Mouse (Mus musculus) cerebellum, adult (tissue): ENCODE data around the gene Gpatch2.
A peak's percentile ranks its signal among the peaks of the same experiment; 100 is the strongest.

Experiments
- ATAC-seq: cut with Nextera tagmentation; 2 replicates; pipeline ENCODE4 v1.9.2; 2017; ENCODE audit warnings: mild to moderate bottlenecking, moderate library complexity, mixed read lengths; ENCODE audit not compliant: insufficient number of reproducible peaks, low FRiP score, low TSS enrichment

The Gpatch2 gene

GRCm38 (mm10) chr1:187241329-187241728 is 26.0 kb downstream of the Gpatch2 start:
- no peak for ATAC-seq

GRCm38 (mm10) chr1:187244734-187245133 is 29.4 kb downstream of the Gpatch2 start:
- ATAC-seq, result no peak

- no peak for ATAC-seq
Measured at GRCm38 (mm10) chr1:187250741-187251262, 35.5 kb downstream of the Gpatch2 start.

DNA sequence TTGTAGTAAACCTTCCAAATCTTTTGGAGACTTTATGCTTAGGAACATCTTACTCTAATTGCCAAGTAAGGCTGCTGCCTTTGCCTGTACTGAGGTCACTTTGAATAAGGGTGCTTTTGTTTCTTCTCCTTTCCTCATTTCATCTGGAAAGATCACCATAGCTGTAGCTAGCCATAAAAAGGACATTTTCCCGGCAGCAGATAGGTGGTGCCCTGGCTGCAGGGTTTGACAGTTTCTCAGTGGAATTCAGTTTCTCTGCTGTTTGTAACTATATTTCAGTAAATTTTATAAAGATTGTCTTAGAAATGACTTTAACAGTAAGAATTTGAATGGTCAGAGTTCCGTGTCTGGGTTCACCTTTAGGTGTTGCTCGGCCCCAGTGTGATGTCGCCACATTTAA is 43.4 kb downstream of the Gpatch2 start:
- ATAC-seq, result no peak

DNA sequence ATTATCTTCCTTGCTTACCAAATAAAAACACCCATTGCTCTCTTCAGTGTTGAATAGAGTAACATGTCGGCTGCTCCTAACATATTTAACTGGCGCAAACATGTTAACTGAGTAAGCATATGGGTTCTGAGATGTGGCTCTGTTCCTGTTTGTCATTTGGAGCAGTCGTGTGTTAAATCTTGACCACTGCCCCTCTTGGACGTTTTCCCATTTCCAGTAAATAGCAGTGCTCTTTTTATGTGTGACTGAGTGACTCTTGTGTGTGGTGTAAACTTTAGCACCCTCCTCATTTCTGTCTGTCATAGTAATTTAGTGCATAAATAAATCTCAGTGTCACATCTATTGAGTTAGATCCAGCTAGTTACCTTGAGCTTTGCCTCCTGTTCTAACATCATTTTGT is 52.3 kb downstream of the Gpatch2 start:
- ATAC-seq, result no peak

DNA sequence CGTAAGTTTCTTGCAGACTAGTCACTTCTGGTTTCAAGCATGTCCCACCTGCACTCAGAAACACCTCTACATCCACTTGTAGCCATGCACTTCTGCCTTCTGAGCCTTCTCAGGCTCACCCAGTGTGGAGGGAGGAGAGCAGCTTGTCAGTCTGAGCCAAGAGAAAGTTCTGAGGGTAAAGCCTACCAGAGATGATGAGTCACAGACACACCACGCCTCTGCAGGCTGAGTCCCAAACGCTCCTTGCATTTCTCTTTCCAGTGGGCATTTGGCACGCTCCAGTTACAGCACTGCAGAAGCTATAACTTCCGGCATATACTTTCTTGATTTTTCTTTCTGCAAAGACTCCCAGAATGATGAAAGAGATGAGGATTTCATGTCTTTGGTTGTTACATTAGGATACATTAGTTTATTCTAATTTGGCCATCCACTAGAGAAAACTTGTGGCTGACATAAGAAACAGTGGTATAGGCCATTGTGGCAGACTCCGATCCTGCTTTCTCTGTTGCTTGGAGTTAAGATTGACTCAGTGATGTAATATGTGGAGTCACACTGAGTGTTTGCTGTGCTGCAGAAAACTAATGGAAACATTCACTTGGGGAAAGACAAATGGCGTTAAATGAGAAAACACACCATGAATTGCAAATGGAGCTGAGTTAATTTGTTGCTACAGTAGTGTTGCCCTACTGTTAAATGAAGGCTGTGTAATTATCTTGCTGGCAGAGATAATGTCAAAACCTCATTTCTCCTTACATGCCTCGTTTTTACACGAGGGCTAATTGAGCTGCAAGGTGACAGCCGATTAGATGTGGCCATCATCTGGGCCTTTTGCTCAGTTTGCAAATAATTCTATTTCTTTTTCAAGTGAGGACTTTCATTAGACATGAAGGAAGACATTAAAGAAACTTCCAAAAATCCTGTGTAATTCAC is 55.3 kb downstream of the Gpatch2 start:
- no peak for ATAC-seq

DNA sequence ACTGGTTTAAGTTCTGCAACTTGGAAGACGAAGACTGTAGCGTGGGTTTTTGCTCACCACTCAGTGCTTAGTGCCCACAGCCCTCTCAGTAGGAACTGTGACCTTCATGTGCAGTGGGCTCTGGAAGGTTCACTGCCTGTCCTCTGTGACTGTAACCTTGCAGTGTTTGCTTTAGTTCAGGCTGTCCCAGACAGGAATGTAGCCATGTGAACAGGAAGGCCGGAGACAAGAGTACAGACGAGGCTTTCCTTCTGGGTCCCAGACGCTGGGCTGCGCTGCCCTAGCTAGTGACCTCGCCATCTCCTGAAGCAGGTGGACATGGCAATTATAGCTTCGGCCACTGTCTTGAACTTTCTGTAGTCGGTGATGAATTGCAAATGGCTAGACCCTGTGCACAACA is 62.0 kb downstream of the Gpatch2 start:
- ATAC-seq, result no peak

DNA sequence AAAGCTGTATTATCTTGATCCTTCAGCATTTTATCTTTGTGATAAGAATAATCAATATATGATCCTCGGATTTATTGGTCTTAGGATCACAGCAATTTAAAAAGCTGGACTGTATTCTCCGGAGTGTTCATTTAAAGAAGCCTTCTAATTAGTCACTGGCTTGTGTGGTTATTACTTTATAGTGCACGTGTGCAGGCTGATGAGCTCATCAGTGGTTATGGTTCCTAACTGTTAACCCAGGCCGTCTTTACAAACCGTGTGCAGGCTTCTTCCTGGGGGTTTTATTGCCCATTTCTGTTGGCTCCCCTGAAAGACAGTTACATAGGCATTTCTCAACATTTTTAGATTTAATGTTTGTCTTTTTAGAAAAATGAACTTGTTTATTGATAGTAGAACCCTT is 63.2 kb downstream of the Gpatch2 start:
- no peak for ATAC-seq

DNA sequence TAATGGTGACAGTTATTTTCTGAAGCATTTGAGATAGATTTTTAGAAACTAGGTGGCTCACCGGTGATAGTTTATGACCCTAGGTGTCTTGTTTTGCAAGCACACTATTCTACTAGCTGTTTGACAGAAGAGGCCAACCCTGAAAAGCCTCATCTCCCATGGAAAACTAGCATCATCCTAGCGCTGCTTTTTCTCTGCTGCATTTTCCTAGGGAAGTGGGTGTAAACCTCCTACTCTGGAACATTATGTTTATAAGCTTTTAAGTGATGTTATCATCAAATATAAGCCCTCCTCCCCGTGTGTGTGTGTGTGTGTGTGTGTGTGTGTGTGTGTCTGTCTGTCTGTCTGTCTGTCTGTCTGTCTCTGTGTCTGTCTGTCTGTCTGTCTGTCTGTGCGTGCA is 64.5 kb downstream of the Gpatch2 start:
- ATAC-seq, result no peak

GRCm38 (mm10) chr1:187282321-187282720 is 67.0 kb downstream of the Gpatch2 start:
- no peak for ATAC-seq

GRCm38 (mm10) chr1:187282804-187283203 is 67.5 kb downstream of the Gpatch2 start:
- ATAC-seq, result 0 out of 2 replicates have a peak, but pooled peaks have one; percentile 22

DNA sequence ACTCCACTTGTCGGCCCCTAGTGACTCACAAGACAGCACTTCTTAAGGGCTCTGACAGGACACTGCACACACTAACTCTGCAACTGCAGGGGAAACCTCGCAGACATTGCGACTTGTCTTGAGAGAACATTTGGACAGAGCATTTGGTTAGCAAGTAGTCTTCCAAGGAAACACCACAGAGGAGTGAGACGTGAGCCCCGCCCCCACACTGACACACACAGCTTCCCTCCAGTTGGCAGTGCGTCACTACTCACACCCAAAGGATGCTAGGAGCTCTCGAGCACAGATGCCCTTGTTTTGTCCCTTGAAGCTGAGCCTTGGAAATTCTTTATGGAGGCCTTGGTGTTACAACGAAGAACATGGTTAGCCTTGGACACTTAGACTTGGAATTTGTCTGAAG is 70.4 kb downstream of the Gpatch2 start:
- no peak for ATAC-seq

DNA sequence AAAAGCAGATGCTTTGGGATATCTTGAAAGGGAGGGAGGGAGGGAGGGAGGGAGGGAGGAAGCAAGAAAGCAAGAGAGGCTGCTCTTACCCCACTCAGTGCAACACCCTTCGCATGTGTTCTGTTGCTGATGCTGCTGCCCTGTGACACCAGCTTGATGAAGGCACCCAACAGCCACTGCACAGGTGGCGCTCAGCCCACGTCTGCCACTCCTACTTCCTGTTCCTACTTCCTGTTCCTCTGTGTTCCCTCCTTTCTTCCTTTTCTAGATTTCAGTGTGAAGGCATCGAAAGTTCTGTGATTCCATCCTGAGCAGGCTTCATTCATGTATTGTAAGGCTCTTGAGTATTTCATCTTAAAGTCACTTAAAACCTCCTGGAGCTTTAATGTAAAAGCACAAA is 71.1 kb downstream of the Gpatch2 start:
- no peak for ATAC-seq

DNA sequence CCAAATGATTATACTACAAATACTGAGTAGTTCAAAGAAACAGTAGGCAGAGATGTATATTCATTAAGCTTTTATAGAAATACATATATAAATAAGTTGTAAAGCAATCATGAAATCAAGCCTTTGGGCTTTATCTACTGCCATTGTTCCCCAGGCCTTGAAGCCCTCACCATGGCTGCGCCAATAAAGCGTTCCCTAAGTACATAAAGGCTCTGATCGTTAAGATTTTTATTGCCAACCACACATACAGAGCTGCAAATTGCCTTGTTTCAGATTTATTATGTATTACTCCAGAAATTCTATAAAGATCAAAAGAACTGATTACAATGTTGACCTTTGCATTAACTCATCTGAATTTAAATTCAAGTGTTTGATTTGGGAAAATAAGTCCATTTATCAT is 71.6 kb downstream of the Gpatch2 start:
- ATAC-seq, result no peak

DNA sequence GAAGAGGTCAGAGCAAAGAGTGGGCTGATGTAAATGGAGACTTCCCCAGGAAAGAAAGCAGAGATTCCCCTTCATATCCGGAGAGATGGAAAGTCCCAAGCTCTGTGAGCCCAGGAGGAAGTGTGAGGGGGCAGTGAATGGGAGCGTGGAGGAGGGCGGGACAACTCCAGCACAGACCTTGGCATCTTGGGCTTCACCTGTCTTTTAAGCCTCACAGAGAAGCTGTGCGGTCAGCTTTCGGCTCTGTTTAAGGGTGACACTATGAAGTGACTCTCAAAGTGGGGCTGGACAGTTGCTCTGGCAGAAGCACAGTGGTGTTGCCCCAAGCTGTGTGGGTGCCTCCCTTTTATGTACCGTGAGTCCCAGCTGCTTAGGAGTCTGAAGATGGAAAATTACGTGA is 74.9 kb downstream of the Gpatch2 start:
- no peak for ATAC-seq

- no peak for ATAC-seq
Measured at GRCm38 (mm10) chr1:187291480-187292394, 76.4 kb downstream of the Gpatch2 start.

DNA sequence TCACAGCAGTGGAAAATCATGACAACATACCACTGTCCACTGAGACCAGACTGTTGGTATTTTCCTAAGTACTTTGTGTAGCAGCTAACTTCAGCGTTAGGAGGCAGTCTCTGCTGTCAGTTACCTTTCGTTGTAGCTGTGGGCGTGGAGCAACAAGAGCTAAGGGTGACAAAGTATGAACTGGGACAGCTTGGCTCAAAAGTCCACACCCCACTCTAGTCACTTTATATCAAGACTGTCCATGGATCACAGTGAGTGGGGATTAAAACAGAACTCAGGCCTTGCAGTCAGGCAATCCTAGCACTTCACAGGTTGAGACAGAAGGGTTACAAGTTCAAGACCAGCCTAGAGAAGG is 77.1 kb downstream of the Gpatch2 start:
- ATAC-seq, result no peak

GRCm38 (mm10) chr1:187293233-187293632 is 77.9 kb downstream of the Gpatch2 start:
- no peak for ATAC-seq

- no peak for ATAC-seq
Measured at GRCm38 (mm10) chr1:187294522-187294921, 79.2 kb downstream of the Gpatch2 start.

DNA sequence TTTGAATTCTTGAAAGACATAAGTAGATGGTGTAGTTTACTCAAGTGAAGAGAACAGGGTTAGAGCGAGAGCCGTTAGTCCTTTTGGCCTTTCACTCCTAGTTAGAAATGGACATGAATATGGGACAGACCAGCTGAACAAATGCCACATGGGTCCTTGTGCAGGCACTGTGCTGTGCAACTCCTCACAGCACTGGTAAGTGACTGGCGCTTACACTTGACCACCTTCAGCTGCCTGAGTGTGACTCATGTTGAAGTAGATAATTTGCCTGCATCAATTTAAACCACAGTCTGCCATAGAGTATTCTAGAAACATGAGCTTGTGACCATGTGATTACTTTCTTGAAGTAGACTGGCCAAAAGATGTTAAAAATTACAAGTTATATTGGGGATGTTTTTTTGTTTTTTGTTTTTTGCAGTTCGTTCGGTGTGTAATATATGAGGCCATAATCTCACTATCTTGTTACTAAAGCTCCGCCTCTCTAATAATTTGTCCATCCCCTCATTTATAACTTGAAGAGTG is 79.8 kb downstream of the Gpatch2 start:
- no peak for ATAC-seq

DNA sequence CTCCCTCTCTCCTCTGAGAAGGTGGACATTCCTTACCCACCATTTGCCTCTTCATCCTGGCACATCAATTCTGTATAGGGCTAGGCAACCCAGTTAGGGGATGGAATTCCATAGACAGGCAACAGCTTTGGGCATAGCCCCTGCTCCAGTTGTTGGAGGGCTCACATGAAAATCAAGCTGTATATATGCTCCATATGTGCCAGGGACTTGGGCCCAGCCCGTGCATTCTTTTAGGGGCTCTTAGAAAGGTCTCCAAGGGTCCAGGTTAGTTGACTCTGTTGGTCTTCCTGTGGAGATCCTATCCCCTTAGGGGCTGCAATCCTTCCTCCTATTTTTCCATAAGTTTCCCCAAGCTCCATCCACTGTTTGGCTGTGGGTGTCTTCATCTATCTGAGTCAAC is 80.4 kb downstream of the Gpatch2 start:
- no peak for ATAC-seq
